Mouse (Mus musculus): Measurements from ENCODE around the gene Ephb2.

The Ephb2 gene

DNA sequence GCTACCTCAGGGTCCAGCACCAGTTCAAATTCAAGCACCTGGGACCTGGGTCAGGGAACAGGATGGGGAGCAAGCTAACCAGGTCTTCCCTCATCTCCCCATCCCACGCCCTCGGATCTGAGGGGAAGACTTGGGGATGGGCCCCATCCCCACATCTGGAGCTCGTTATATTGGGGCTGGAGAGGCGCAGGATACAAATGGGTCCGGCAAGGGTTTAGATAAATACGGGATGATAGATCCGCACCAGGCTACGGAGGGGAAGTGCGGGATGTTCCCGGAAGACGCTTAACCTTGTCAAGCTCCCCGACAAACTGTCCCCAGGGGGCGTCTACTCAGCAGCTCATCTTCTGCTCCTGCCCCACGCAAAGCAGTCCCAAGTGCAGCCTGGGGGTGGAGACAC is 35.4 kb downstream of the Ephb2 start:
- no peak for DNase-seq

DNA sequence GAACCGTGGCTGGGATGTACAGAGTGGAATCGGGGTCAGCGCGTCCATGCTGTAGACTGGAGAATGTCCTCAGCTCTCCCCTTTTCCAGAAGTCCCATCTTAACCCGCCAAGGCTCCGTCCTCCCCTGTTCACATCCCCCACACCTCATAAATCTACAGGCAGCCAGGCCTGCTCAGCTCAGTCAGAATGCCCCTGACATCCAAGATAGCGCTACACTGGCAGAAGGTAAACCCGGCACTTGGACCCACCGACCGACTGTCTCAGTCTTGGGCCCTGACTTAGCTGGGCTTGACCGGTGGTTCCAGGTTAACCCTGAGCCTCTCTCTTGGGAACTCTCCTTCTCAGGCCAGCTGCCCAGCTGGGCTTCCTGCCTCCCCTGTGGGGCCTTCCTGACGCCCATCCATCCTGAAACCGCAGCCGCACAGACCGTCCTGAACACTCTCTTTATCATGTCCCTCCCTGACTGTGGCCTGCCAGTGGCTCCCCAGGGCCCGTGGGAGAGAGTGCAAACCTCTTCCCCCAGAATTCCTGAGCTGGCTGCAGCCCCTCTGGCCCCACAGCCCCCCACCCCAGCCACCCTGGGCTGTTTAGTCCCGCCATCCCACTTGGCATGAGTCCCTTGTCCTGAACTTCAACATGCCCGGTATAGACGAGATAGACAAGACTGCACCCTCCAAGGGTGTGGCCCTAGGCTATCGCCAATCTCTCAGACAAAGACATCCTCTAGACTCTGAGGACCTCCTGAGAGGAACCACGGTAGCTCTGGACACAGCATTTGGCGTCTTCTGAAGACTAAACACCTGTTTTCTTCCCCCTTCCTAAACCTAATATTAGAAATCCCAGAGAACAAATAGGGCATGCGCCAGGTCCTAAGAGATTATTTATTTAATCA is 37.9 kb downstream of the Ephb2 start:
- DNase-seq, result no peak

DNA sequence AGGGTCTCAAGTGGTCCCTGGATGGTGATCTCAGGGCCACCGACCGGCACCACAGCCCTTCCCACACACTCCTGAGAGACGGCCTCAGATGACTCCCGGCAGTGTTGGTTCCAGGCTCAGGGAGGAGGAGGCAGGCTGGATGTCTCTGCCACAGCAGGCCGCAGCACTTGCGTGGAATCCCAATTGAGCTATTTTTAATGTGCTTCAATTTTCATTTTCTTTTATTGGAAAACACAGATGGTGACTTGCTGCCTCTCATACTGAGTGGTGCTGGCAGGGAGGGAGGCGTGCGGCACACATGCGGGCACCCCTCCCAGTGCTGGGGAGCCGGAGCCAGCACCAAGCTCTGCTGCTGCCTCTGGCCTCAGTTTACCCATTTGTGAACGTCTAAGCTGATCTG is 42.5 kb downstream of the Ephb2 start:
- DNase-seq, result no peak

DNA sequence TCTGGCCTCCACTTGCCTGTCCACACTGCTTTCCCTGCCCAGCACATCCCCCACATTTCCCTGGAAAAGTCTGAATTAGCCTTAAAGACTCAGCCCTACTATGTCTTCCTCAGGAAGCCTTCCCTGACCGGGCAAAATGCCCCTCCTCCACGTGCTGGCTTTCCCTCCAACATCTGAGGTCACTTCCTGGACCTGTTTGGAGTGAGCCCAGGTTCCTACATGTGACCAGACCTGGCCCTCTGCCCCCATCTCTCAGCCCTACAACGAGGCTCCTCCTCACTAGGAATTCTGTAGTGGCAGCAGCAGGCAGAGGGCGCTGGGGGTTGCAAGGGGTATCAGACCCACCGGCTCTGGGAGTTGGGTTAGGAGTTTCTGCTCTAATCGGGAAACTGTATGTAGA is 46.0 kb downstream of the Ephb2 start:
- DNase-seq, result no peak

DNA sequence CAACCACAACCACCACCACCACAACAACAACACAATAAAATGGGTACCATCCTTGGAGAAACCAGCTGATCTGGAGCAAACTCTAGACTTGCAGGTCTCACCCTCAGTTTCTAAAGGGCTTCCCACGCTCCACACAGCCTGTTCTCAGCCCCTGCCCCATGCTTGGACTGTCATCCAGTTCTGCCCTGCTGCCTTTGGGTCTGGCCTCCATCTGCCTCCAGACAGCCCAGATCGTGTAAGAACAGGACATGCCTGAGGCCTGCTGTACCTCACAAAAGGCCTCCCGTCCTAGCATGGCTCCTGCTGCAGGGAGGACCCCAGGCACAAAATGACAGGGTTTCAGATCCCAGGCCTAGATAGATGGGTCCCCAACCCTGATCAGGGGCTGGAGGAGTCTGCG is 48.4 kb downstream of the Ephb2 start:
- DNase-seq, result no peak

DNA sequence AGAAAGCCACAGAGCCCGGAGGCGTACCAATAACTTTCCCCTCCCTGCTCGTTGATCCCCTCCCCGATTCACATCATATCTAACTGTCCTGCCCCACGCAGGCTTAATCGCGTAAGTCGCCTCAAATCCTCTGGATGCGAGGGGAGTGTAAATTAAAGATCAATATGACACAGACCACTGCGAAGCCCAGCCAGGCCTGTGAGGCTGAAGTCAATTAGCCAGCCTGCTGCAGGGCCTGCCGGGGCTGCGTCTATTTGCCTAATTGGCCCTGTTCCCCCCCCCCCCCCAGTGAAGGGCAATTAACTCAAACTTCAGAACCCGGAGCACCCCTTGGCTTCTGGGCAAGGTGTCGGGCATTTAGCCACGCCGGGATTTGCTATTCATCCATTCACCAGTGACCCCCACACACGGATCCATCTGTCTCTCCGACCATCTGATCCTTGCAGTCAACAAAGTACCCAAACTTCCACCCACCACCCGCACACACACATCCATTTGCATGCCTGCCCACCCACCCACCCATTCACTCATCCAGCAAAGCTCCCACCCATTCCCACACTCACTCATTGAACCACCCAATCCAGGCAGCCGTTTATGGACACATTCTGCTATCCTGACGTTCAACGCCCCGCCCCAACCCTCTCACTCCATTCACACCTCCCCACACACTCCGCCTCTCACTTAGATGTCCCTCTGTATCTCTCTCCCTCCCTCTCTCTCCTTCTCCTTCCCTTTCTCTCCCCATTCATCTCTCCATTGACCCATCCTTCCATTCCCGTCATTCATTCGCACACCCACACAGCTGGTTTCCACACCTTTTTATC is 49.1 kb downstream of the Ephb2 start:
- DNase-seq, result no peak

DNA sequence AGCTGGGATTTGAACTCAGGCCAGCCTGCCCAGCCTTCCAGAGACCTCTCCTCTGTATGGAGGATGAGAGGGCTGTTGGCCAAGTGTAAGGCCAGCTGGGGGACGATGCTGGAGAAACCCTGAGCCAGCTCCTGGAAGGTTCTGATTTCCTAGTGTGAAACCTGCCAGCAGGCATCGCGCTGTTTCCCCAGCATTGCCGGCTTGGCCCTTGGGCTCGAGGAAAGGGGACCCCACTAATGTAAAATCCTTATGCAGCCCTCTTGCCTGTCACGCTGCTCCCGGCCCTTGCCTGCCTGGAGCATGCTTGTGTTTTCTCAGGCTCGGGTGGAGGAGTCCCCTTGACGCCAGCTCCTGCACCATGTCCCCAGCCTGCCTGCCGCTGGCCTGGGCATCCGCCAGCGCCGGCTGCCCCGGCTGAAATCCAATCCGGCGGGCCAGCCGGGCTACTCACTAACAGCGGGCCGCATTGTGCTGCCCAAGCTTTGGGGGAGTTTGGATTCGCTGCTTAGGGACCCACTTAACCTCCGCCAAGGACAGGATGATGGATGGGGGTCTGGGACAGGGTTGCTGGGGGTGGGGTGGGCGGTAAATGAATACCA is 52.1 kb downstream of the Ephb2 start:
- DNase-seq, result no peak

DNA sequence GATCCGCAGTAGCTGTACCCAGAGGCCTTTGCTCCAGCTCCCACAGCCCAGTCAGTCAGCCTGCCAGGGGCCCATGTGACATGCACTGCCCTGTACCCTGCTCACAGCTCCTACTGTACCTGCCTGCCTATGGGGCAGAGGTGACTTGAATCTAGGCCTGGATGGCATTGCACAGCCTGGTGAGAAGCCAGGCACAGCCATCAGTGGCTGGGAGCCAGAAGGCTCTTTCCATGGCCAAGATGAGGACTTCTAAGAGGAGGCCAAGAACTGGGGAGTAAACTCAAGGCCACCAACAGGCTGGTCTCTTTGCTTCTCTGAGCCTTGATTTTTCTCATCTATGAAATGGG is 53.2 kb downstream of the Ephb2 start:
- DNase-seq, result no peak

DNA sequence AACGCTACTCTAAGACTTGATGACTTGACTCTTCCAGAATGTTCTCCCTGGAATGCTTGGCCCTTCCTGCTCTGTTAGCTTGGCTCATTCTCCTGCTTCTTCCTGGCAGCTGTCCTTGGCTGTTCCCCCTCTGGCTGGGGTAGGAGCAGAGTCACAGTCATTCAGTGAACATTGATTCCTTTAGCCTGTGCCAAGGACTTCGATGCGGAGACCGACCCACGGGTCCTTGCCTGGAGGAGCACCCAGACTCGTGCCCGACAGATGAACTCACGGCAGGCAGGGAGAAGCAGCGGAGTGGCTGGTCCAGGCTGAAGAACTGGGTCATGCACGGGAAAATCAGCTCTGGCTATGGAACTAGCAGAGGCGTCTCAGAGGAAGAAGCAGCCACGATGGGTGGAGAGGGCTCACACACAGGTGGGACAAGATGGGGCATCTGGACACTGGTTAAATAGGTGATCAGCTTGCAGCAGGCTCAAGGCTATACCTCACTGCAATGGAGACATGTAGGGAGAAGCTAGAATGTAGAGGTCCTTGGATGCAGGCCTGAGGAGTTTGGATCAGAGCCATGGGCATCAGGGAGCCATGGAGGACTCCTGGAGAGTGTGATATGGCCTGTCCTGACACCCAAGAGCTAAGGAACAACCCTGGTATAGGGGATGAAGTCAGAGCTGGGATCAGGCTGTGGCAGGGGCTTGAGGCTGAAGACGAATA is 53.8 kb downstream of the Ephb2 start:
- no peak for DNase-seq

DNA sequence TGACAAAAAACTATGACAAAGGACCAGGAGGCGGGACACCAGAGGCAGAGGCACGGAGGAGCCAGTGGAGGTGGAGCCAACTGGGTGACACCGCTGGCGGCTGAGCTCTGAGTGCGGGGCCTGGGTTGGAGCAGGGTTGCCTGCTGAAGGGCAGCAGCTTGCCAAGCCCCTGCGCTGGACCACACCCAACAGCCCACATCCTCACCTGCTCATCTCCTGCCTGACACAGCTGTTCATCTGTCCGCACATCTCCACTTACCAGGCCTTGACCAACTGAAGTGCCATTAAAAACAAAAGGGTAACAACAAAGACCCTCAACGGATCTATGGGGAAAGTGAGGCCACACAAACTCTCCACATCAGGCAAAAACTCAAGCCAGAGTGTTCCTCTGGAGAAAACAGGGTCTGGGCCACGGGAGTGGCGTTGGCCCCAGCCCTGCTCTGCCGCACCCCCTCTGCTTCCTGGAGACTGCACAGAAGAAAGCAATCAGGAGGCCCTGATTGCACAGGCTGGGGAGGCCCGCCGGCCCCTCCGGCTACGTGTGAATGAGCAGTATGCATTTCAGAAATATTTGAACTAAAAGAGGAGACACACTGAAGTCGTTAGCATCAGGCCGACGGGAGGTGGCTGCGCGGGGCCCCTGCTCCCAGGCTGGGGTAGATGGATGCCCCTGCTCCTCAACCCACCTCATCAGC is 55.4 kb downstream of the Ephb2 start:
- no peak for DNase-seq

DNA sequence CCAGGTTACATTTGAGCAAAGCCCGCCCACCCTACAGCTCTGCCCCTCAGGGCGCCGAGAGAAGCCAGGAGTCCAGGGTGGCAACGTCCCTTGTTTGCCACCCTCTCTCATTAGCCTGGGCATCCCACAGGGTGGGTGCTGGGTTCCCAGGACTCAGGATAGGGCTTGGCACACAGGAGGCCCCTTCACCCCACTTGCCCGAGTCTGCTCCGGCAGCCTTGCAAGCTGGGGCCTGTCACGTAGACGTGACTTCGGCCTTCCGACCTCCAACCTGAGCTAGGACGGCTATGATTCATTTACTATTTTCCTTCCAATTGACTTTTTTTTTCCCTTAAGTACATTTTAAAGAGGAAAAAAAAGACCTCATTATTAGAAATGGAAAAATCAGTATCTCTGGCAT is 56.6 kb downstream of the Ephb2 start:
- no peak for DNase-seq

DNA sequence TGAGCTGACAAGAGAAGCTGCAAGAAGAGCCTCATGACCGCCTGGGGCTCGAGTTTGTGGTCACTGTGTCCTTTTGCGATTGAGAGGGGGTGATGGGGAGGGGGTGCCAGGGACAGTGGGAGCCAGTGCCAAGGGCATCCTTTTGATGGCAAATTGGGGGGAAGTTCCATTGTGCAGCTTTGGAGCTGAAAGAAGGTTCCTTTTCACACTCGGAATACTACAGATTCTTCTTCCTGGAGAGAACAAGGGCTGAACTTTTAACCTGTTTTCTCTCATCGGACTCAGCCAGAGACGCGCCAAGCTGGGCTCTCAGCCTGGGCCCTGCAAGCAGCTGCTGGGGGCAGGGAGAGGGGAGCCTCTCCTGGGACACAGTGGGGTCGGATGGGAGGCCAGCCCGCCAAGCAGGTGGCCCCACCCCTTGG is 59.3 kb downstream of the Ephb2 start:
- DNase-seq, result no peak

DNA sequence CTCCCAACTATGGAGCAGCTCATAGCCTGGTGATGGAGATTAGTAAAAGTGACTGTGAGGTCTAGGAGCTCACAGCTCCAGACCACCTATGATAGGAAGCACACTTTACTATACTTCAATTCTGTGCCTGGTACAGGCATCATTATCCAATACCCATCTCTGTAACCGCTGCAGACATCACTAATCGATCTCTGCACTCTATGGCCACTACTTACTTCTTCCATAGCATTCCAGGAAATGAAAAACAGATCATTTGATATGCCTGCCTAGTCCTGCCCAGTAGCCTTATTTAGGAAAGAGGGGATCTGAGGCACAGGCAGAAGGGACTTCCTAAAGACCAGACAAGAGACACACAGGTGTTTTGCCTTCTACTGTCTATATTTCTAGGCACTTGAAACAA is 59.9 kb downstream of the Ephb2 start:
- no peak for DNase-seq

DNA sequence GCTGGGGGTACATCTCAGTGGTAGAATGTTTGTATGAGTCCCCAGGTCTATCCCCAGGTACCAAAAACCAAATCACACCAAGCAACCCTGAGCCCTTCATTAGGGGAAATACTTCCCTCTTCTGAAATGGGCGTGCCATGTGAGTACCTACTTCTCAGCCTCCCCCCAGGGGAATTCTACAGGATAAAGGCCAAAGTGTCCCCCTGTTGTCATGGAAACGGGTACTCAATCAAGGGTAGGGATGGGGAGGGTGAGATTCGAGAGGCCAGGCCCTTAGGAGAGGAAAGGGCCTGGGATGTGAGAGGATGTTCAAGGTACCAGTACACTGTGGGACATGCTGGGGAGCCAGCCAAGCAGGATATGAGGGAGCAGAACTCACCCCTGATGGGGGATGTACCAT is 61.6 kb downstream of the Ephb2 start:
- no peak for DNase-seq

DNA sequence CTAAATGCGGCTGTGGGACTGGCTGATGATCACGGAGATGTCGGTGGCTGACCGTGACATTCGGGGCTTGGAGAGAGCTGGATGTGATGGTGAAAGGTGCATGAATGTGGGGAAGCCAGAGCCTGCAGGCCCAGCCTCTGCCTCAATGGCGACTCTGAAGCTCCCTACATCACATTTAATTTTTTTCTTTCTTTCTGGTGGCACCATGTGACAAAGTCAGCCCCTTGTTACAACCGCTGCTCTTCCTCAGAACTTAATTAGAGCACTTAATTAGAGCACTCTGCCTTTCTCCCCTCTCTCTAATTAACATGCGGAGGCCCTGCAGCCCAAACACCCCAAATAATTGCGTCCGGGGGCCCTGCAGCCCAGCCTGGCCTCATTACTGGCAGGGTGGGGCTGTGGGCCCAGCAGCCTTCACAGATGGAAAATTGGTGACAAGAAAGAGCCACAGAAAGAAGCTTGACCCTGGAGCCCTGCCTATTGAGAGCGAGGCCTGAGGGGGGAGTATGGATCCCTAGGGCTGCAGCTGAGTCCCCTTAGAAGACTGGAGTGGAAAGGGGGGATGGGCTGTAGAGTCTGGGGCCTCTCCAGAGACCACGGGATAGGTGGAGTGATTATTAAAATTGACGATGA is 62.7 kb downstream of the Ephb2 start:
- DNase-seq, result no peak

DNA sequence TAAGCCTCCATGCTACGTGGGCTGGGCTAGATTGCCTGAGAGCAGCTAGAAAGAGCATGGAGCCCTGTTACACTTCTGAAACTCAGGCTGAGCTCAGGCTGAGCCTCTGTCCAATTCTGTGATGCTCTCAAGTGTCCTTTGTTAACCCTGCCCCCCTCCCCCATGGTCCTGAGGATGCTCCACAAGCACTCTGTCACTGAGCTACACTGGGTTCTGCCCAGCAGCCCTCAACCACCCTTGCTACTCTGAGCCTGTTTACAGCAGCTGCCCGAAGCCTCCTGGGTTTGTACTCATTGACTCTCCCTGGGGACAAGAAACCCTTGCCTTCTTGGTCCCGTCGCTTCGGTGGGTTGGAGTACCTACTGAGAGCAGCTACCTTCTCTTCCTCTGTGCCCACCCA is 63.5 kb downstream of the Ephb2 start:
- DNase-seq, result no peak

DNA sequence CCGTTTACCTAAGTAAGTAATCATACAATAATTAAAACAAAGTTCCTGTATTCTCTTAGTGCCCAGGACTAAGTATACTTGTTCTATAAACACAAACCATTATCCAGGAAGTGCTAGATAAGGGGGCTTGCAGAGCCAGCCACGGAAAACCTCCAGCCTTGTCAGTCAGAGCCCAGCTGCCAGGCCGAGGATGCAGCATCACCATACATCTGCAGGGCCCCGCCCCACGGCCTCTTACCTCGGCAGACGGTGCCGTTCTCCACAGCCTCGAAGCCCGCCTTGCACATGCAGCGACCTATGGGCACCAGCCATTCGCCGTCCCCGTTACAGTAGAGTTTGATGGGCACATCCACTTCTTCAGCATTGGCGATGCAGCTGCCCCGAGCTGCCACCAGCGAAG is 65.1 kb downstream of the Ephb2 start:
- DNase-seq, result no peak

DNA sequence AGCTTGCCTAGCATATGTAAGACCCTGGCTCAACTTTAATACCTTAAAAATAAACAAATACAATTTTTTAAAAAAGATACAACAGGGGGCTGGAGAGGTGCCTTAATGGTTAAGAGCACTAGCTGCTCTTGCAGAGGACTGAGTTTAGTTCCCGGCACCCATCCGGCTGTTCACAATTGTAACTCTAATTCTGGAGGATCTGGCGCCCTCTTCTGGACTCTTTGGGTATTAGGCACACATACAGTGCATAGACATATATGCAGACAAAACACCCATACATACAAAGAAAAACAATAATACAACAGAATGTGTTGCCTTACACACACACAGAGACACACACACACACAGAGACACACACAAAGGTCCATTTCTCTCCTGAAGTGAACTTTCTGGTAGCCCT is 67.3 kb downstream of the Ephb2 start:
- no peak for DNase-seq

DNA sequence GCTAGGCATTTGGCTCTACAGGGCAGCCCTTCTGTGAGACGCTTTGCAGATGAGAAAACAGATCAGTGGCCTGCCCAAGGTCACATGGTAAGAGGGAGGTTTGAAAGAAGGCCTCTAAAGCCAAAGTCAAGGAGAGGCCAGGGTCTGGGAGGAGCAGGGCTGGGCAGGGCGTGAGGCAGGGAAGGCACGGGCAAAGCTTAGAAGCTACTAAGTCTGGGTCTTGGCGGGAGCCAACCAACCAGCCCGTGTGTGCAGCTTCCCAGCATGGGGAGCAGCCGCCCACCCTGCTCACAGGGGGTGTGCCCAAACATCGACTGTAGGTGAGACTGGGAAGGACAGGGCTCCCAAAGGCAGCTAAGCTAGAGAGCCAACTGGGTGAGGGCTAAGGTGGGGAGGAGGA is 70.7 kb downstream of the Ephb2 start:
- no peak for DNase-seq

DNA sequence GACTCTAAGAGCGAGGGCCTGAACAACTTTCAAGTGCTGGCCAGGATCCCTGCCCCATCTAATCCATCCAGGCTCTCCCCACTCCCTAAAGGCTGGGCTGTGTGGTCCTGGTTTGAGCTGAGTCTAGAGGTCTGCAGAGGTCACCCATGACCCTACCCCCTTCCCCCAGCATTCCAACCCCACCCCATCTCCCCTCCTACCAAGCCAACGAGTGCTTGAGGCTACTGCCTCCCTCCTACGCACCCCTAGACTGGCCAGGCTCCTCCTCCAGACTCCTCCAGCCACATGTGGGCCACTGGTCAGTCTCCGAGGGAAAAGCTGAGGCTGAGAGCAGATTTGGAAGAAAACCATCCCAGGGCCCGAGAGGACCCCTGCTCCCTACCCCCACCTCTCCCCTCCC is 72.4 kb downstream of the Ephb2 start:
- DNase-seq, result no peak

DNA sequence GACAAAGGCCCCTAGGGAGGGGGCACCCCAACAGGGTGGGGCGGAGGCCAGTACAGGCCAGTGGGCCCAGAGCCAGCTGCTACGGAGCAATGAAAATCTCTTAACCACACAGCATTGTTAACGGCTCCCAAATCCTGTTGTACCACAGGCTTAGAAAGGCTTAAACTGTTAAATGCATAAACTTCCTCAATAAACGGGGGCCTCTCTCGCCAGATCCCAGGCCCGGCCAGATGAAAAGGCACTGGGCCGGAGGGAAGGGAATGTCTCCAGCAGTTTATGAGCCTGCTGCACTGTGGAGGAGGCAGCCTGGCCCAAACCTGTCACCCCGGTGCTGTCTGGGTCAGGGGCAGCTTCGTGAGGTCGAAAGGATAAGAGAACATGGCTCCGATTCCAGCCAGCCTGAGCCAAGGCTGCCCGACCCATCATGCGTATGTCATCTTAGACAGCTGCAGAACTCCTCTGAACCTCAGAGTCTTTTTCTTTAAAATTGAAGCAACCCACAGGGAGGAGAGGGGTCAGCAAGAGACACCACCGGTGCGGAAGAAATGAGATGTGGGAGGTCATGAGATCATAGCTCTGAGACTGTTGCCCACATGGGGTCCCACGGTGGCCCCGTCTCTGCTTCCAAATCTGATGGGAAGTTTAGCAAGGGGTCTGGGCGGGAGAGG is 73.9 kb downstream of the Ephb2 start:
- no peak for DNase-seq

DNA sequence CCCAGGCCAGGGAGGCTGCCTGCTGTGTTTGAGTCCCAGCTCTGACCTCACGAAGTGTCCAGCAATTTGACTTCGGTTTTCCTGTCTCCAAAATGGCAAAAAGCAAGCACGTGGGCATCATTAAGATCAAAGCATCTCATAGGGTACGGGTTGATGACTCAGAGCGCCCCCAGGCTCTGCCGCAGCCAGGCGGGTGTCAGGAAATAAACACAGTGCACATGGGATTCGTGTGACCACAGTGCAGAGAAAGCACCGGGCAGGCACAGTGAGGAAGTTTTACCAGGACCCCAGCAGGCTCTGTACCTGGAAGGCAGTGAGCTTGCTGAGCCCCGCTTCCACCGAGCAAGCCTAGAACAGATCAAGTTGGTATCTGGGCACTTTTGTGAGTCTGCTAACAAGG is 74.9 kb downstream of the Ephb2 start:
- no peak for DNase-seq
